Mouse (Mus musculus): ENCODE measurements around the gene Arl15. TPM values are rescaled to one million over a fixed set of nuclear protein-coding genes. Genes with fewer than 3 reads are reported as not detected.

The Arl15 gene
- polyA plus RNA-seq, 1 experiment from 2014 or later, result 18.2 TPM

- Histone ChIP-seq H3K9me3 (ENCODE audit: control insufficient read depth, low read length) (no peaks in the 10 kb centered on the region), H3K27me3 (ENCODE audit: control insufficient read depth, insufficient read depth, low read length) (no peaks in the 10 kb centered on the region), H3K36me3 (ENCODE audit: control insufficient read depth, insufficient read depth, low read length) (no peaks in the 10 kb centered on the region), H3K27ac (ENCODE audit: low read depth, low read length) (no peak overlapping the region), H3K9ac (ENCODE audit: low read depth, low read length) (no peak overlapping the region), H3K4me3 (ENCODE audit: low read length) (no peak overlapping the region), H3K4me2 (replicated peaks; ENCODE audit: low read depth, low read length) (no peak overlapping the region), H3K4me1 (ENCODE audit: control insufficient read depth, insufficient read depth, low read length) (peaks cover 8% of the 10 kb centered on the region; the same call in 1 of the 2 replicates)
- ATAC-seq (ENCODE audit: low FRiP score, low TSS enrichment), result peak; percentile 47; the same call in 1 of the 2 replicates
- 27% methylated on average over 12 of the region's 12 CpGs for WGBS
These were observed 362.4 kb downstream of the Arl15 start for GRCm38 (mm10) chr13:114156689-114157088.

- H3K9ac ChIP-seq (ENCODE audit: low read depth, low read length), result no peak overlapping the region
- ATAC-seq (ENCODE audit: low FRiP score, low TSS enrichment), result no peak
- WGBS, result 64% methylated on average over 9 of the region's 9 CpGs
- no peaks in the 10 kb centered on the region for H3K36me3 ChIP-seq (ENCODE audit: control insufficient read depth, insufficient read depth, low read length)
- no peak overlapping the region for H3K4me3 ChIP-seq (ENCODE audit: low read length)
- H3K27ac ChIP-seq (ENCODE audit: low read depth, low read length), result no peak overlapping the region
- no peak overlapping the region for H3K4me2 ChIP-seq (replicated peaks; ENCODE audit: low read depth, low read length)
- no peaks in the 10 kb centered on the region; the same call in 1 of the 2 replicates for H3K27me3 ChIP-seq (ENCODE audit: control insufficient read depth, insufficient read depth, low read length)
- H3K9me3 ChIP-seq (ENCODE audit: control insufficient read depth, low read length), result no peaks in the 10 kb centered on the region
- H3K4me1 ChIP-seq (ENCODE audit: control insufficient read depth, insufficient read depth, low read length), result peaks cover 8% of the 10 kb centered on the region; the same call in 1 of the 2 replicates
These were observed 363.9 kb downstream of the Arl15 start for GRCm38 (mm10) chr13:114158111-114158730.

GRCm38 (mm10) chr13:114159634-114160391, 365.5 kb downstream of the Arl15 start:
- no peaks in the 10 kb centered on the region for H3K9me3 ChIP-seq (ENCODE audit: control insufficient read depth, low read length)
- H3K4me3 ChIP-seq (ENCODE audit: low read length), result no peak overlapping the region
- no peak overlapping the region for H3K4me2 ChIP-seq (replicated peaks; ENCODE audit: low read depth, low read length)
- 48% methylated on average over 13 of the region's 13 CpGs for WGBS
- no peak overlapping the region for H3K9ac ChIP-seq (ENCODE audit: low read depth, low read length)
- H3K4me1 ChIP-seq (ENCODE audit: control insufficient read depth, insufficient read depth, low read length), result peaks cover 8% of the 10 kb centered on the region; the same call in 1 of the 2 replicates
- H3K36me3 ChIP-seq (ENCODE audit: control insufficient read depth, insufficient read depth, low read length), result no peaks in the 10 kb centered on the region
- H3K27ac ChIP-seq (ENCODE audit: low read depth, low read length), result no peak overlapping the region
- H3K27me3 ChIP-seq (ENCODE audit: control insufficient read depth, insufficient read depth, low read length), result no peaks in the 10 kb centered on the region; the same call in 1 of the 2 replicates
- ATAC-seq (ENCODE audit: low FRiP score, low TSS enrichment), result peak; percentile 44; the same call in 1 of the 2 replicates

GRCm38 (mm10) chr13:114162753-114163152, 368.4 kb downstream of the Arl15 start:
- H3K27ac ChIP-seq (ENCODE audit: low read depth, low read length), result no peak overlapping the region
- 59% methylated on average over 4 of the region's 4 CpGs for WGBS
- H3K9ac ChIP-seq (ENCODE audit: low read depth, low read length), result no peak overlapping the region
- no peaks in the 10 kb centered on the region for H3K9me3 ChIP-seq (ENCODE audit: control insufficient read depth, low read length)
- no peak overlapping the region for H3K4me3 ChIP-seq (ENCODE audit: low read length)
- no peak for ATAC-seq (ENCODE audit: low FRiP score, low TSS enrichment)
- H3K36me3 ChIP-seq (ENCODE audit: control insufficient read depth, insufficient read depth, low read length), result no peaks in the 10 kb centered on the region
- H3K4me1 ChIP-seq (ENCODE audit: control insufficient read depth, insufficient read depth, low read length), result peaks cover 15% of the 10 kb centered on the region
- H3K4me2 ChIP-seq (replicated peaks; ENCODE audit: low read depth, low read length), result no peak overlapping the region
- H3K27me3 ChIP-seq (ENCODE audit: control insufficient read depth, insufficient read depth, low read length), result no peaks in the 10 kb centered on the region; the same call in 1 of the 2 replicates

- Histone ChIP-seq H3K27ac (ENCODE audit: low read depth, low read length) (no peak overlapping the region), H3K36me3 (ENCODE audit: control insufficient read depth, insufficient read depth, low read length) (no peaks in the 10 kb centered on the region), H3K4me2 (replicated peaks; ENCODE audit: low read depth, low read length) (no peak overlapping the region), H3K9me3 (ENCODE audit: control insufficient read depth, low read length) (no peaks in the 10 kb centered on the region), H3K9ac (ENCODE audit: low read depth, low read length) (no peak overlapping the region), H3K4me3 (ENCODE audit: low read length) (no peak overlapping the region), H3K27me3 (ENCODE audit: control insufficient read depth, insufficient read depth, low read length) (no peaks in the 10 kb centered on the region; the same call in 1 of the 2 replicates), H3K4me1 (ENCODE audit: control insufficient read depth, insufficient read depth, low read length) (peaks cover 7% of the 10 kb centered on the region; the same call in 1 of the 2 replicates)
- 35% methylated on average over 7 of the region's 7 CpGs for WGBS
- ATAC-seq (ENCODE audit: low FRiP score, low TSS enrichment), result peak; percentile 69
These were observed 371.3 kb downstream of the Arl15 start for GRCm38 (mm10) chr13:114165616-114166015.

- Histone ChIP-seq H3K4me3 (ENCODE audit: low read length) (no peak overlapping the region), H3K27ac (ENCODE audit: low read depth, low read length) (no peak overlapping the region), H3K27me3 (ENCODE audit: control insufficient read depth, insufficient read depth, low read length) (no peaks in the 10 kb centered on the region; the same call in 1 of the 2 replicates), H3K4me1 (ENCODE audit: control insufficient read depth, insufficient read depth, low read length) (peaks cover 7% of the 10 kb centered on the region; the same call in 1 of the 2 replicates), H3K9ac (ENCODE audit: low read depth, low read length) (no peak overlapping the region), H3K9me3 (ENCODE audit: control insufficient read depth, low read length) (no peaks in the 10 kb centered on the region), H3K36me3 (ENCODE audit: control insufficient read depth, insufficient read depth, low read length) (no peaks in the 10 kb centered on the region), H3K4me2 (replicated peaks; ENCODE audit: low read depth, low read length) (no peak overlapping the region)
- 40% methylated on average over 12 of the region's 12 CpGs for WGBS
- peak; percentile 81 for ATAC-seq (ENCODE audit: low FRiP score, low TSS enrichment)
These were observed 372.3 kb downstream of the Arl15 start for GRCm38 (mm10) chr13:114166439-114167183.

GRCm38 (mm10) chr13:114170061-114170460, 375.8 kb downstream of the Arl15 start:
- H3K4me2 ChIP-seq (replicated peaks; ENCODE audit: low read depth, low read length), result no peak overlapping the region
- H3K36me3 ChIP-seq (ENCODE audit: control insufficient read depth, insufficient read depth, low read length), result no peaks in the 10 kb centered on the region
- H3K4me3 ChIP-seq (ENCODE audit: low read length), result no peak overlapping the region
- H3K9ac ChIP-seq (ENCODE audit: low read depth, low read length), result no peak overlapping the region
- H3K27ac ChIP-seq (ENCODE audit: low read depth, low read length), result no peak overlapping the region
- no peaks in the 10 kb centered on the region for H3K9me3 ChIP-seq (ENCODE audit: control insufficient read depth, low read length)
- no peaks in the 10 kb centered on the region for H3K27me3 ChIP-seq (ENCODE audit: control insufficient read depth, insufficient read depth, low read length)
- 61% methylated on average over 5 of the region's 5 CpGs for WGBS
- H3K4me1 ChIP-seq (ENCODE audit: control insufficient read depth, insufficient read depth, low read length), result peaks cover 7% of the 10 kb centered on the region; the same call in 1 of the 2 replicates
- ATAC-seq (ENCODE audit: low FRiP score, low TSS enrichment), result no peak; the same call in 1 of the 2 replicates

- no peak overlapping the region for H3K27ac ChIP-seq (ENCODE audit: low read depth, low read length)
- H3K9ac ChIP-seq (ENCODE audit: low read depth, low read length), result no peak overlapping the region
- 94% methylated on average over 5 of the region's 5 CpGs for WGBS
- H3K4me1 ChIP-seq (ENCODE audit: control insufficient read depth, insufficient read depth, low read length), result peaks cover 4% of the 10 kb centered on the region; the same call in 1 of the 2 replicates
- ATAC-seq (ENCODE audit: low FRiP score, low TSS enrichment), result no peak
- no peaks in the 10 kb centered on the region for H3K27me3 ChIP-seq (ENCODE audit: control insufficient read depth, insufficient read depth, low read length)
- H3K9me3 ChIP-seq (ENCODE audit: control insufficient read depth, low read length), result no peaks in the 10 kb centered on the region
- no peak overlapping the region for H3K4me3 ChIP-seq (ENCODE audit: low read length)
- no peaks in the 10 kb centered on the region for H3K36me3 ChIP-seq (ENCODE audit: control insufficient read depth, insufficient read depth, low read length)
- no peak overlapping the region for H3K4me2 ChIP-seq (replicated peaks; ENCODE audit: low read depth, low read length)
These were observed 377.2 kb downstream of the Arl15 start for GRCm38 (mm10) chr13:114171465-114171864.
